Mouse (Mus musculus): ENCODE data around the gene Gucd1. TPM values are rescaled to one million over a fixed set of nuclear protein-coding genes. Genes with fewer than 3 reads are reported as not detected.
A peak's percentile ranks its signal among the peaks of the same experiment; 100 is the strongest.

Gucd1 gene
- polyA plus RNA-seq, 1 experiment from 2014 or later = 24.9 TPM

- no peak overlapping the region for H3K9ac ChIP-seq (ENCODE audit: low read length)
- no peak for ATAC-seq (ENCODE audit: low read depth)
- H3K4me1 ChIP-seq (replicated peaks; ENCODE audit: control insufficient read depth, insufficient read depth, low read length) = no peaks in the 10 kb centered on the region
- H3K4me2 ChIP-seq (ENCODE audit: low read depth, low read length) = no peak overlapping the region
- H3K36me3 ChIP-seq (ENCODE audit: control insufficient read depth, insufficient read depth, low read length) = no peaks in the 10 kb centered on the region
- H3K4me3 ChIP-seq (ENCODE audit: low read length) = no peak overlapping the region
- no peak overlapping the region for H3K27ac ChIP-seq (ENCODE audit: low read length)
- 53% methylated on average over 3 of the region's 3 CpGs for WGBS
- no peaks in the 10 kb centered on the region for H3K27me3 ChIP-seq (ENCODE audit: control insufficient read depth, insufficient read depth, low read depth, low read length)
- no peaks in the 10 kb centered on the region for H3K9me3 ChIP-seq (ENCODE audit: control insufficient read depth, low read length)
Observed at GRCm38 (mm10) chr10:75487131-75487530, 30.6 kb downstream of the Gucd1 start.

GRCm38 (mm10) chr10:75486086-75486979, 31.4 kb downstream of the Gucd1 start:
- H3K9me3 ChIP-seq (ENCODE audit: control insufficient read depth, low read length) = no peaks in the 10 kb centered on the region
- no peak overlapping the region for H3K4me2 ChIP-seq (ENCODE audit: low read depth, low read length)
- no peaks in the 10 kb centered on the region for H3K27me3 ChIP-seq (ENCODE audit: control insufficient read depth, insufficient read depth, low read depth, low read length)
- no peak overlapping the region for H3K4me3 ChIP-seq (ENCODE audit: low read length)
- 46% methylated on average over 9 of the region's 9 CpGs for WGBS
- no peak overlapping the region for H3K9ac ChIP-seq (ENCODE audit: low read length)
- no peaks in the 10 kb centered on the region for H3K4me1 ChIP-seq (replicated peaks; ENCODE audit: control insufficient read depth, insufficient read depth, low read length)
- peak; percentile 65; the same call in 1 of the 2 replicates for ATAC-seq (ENCODE audit: low read depth)
- H3K36me3 ChIP-seq (ENCODE audit: control insufficient read depth, insufficient read depth, low read length) = no peaks in the 10 kb centered on the region
- no peak overlapping the region for H3K27ac ChIP-seq (ENCODE audit: low read length)

- ATAC-seq (ENCODE audit: low read depth) = no peak
- H3K27ac ChIP-seq (ENCODE audit: low read length) = no peak overlapping the region
- no peak overlapping the region for H3K4me2 ChIP-seq (ENCODE audit: low read depth, low read length)
- 50% methylated on average over 6 of the region's 6 CpGs for WGBS
- H3K9ac ChIP-seq (ENCODE audit: low read length) = no peak overlapping the region
- H3K9me3 ChIP-seq (ENCODE audit: control insufficient read depth, low read length) = no peaks in the 10 kb centered on the region
- no peaks in the 10 kb centered on the region for H3K4me1 ChIP-seq (replicated peaks; ENCODE audit: control insufficient read depth, insufficient read depth, low read length)
- H3K4me3 ChIP-seq (ENCODE audit: low read length) = no peak overlapping the region
- H3K27me3 ChIP-seq (ENCODE audit: control insufficient read depth, insufficient read depth, low read depth, low read length) = no peaks in the 10 kb centered on the region
- no peaks in the 10 kb centered on the region for H3K36me3 ChIP-seq (ENCODE audit: control insufficient read depth, insufficient read depth, low read length)
Observed at GRCm38 (mm10) chr10:75484767-75485166, 33.0 kb downstream of the Gucd1 start.

- Histone ChIP-seq H3K4me1 (replicated peaks; ENCODE audit: control insufficient read depth, insufficient read depth, low read length) (no peaks in the 10 kb centered on the region), H3K36me3 (ENCODE audit: control insufficient read depth, insufficient read depth, low read length) (no peaks in the 10 kb centered on the region), H3K27me3 (ENCODE audit: control insufficient read depth, insufficient read depth, low read depth, low read length) (no peaks in the 10 kb centered on the region), H3K4me3 (ENCODE audit: low read length) (no peak overlapping the region), H3K27ac (ENCODE audit: low read length) (no peak overlapping the region), H3K9me3 (ENCODE audit: control insufficient read depth, low read length) (no peaks in the 10 kb centered on the region), H3K4me2 (ENCODE audit: low read depth, low read length) (no peak overlapping the region), H3K9ac (ENCODE audit: low read length) (no peak overlapping the region)
- ATAC-seq (ENCODE audit: low read depth) = no peak
- WGBS = 87% methylated on average over 6 of the region's 6 CpGs
Observed at GRCm38 (mm10) chr10:75484066-75484465, 33.7 kb downstream of the Gucd1 start.

- H3K4me1 ChIP-seq (replicated peaks; ENCODE audit: control insufficient read depth, insufficient read depth, low read length) = no peaks in the 10 kb centered on the region
- ATAC-seq (ENCODE audit: low read depth) = no peak
- no peak overlapping the region for H3K9ac ChIP-seq (ENCODE audit: low read length)
- no peak overlapping the region for H3K4me3 ChIP-seq (ENCODE audit: low read length)
- no peak overlapping the region for H3K4me2 ChIP-seq (ENCODE audit: low read depth, low read length)
- no peaks in the 10 kb centered on the region for H3K9me3 ChIP-seq (ENCODE audit: control insufficient read depth, low read length)
- H3K27ac ChIP-seq (ENCODE audit: low read length) = no peak overlapping the region
- WGBS = 87% methylated on average over 11 of the region's 11 CpGs
- no peaks in the 10 kb centered on the region for H3K36me3 ChIP-seq (ENCODE audit: control insufficient read depth, insufficient read depth, low read length)
- no peaks in the 10 kb centered on the region for H3K27me3 ChIP-seq (ENCODE audit: control insufficient read depth, insufficient read depth, low read depth, low read length)
Observed at GRCm38 (mm10) chr10:75482919-75483483, 34.8 kb downstream of the Gucd1 start.

- no peak for ATAC-seq (ENCODE audit: low read depth)
- no peak overlapping the region for H3K9ac ChIP-seq (ENCODE audit: low read length)
Observed at GRCm38 (mm10) chr10:75482271-75482670, 35.5 kb downstream of the Gucd1 start.

GRCm38 (mm10) chr10:75481703-75482102, 36.1 kb downstream of the Gucd1 start:
- Histone ChIP-seq H3K27me3 (ENCODE audit: control insufficient read depth, insufficient read depth, low read depth, low read length) (no peaks in the 10 kb centered on the region), H3K4me3 (ENCODE audit: low read length) (no peak overlapping the region), H3K9me3 (ENCODE audit: control insufficient read depth, low read length) (no peaks in the 10 kb centered on the region), H3K27ac (ENCODE audit: low read length) (no peak overlapping the region), H3K4me1 (replicated peaks; ENCODE audit: control insufficient read depth, insufficient read depth, low read length) (peaks cover 6% of the 10 kb centered on the region), H3K4me2 (ENCODE audit: low read depth, low read length) (no peak overlapping the region), H3K36me3 (ENCODE audit: control insufficient read depth, insufficient read depth, low read length) (no peaks in the 10 kb centered on the region), H3K9ac (ENCODE audit: low read length) (no peak overlapping the region)
- WGBS = 69% methylated on average over 4 of the region's 4 CpGs
- no peak for ATAC-seq (ENCODE audit: low read depth)

More at GRCm38 (mm10) chr10:75482271-75482670, 35.5 kb downstream of the Gucd1 start:
- H3K27ac ChIP-seq (ENCODE audit: low read length) = no peak overlapping the region
- no peaks in the 10 kb centered on the region for H3K36me3 ChIP-seq (ENCODE audit: control insufficient read depth, insufficient read depth, low read length)
- H3K9me3 ChIP-seq (ENCODE audit: control insufficient read depth, low read length) = no peaks in the 10 kb centered on the region
- no peaks in the 10 kb centered on the region for H3K27me3 ChIP-seq (ENCODE audit: control insufficient read depth, insufficient read depth, low read depth, low read length)
- H3K4me1 ChIP-seq (replicated peaks; ENCODE audit: control insufficient read depth, insufficient read depth, low read length) = peaks cover under 1% of the 10 kb centered on the region
- H3K4me3 ChIP-seq (ENCODE audit: low read length) = no peak overlapping the region
- 83% methylated on average over 5 of the region's 5 CpGs for WGBS
- H3K4me2 ChIP-seq (ENCODE audit: low read depth, low read length) = no peak overlapping the region

- Histone ChIP-seq H3K27me3 (ENCODE audit: control insufficient read depth, insufficient read depth, low read depth, low read length) (no peaks in the 10 kb centered on the region), H3K9ac (ENCODE audit: low read length) (no peak overlapping the region), H3K4me2 (ENCODE audit: low read depth, low read length) (no peak overlapping the region), H3K27ac (ENCODE audit: low read length) (no peak overlapping the region), H3K36me3 (ENCODE audit: control insufficient read depth, insufficient read depth, low read length) (no peaks in the 10 kb centered on the region), H3K4me1 (replicated peaks; ENCODE audit: control insufficient read depth, insufficient read depth, low read length) (peaks cover 8% of the 10 kb centered on the region), H3K9me3 (ENCODE audit: control insufficient read depth, low read length) (no peaks in the 10 kb centered on the region), H3K4me3 (ENCODE audit: low read length) (no peak overlapping the region)
- no peak for ATAC-seq (ENCODE audit: low read depth)
- 77% methylated on average over 2 of the region's 2 CpGs for WGBS
Observed at GRCm38 (mm10) chr10:75479955-75480354, 37.8 kb downstream of the Gucd1 start.

- ATAC-seq (ENCODE audit: low read depth) = 0 out of 2 replicates have a peak, but pooled peaks have one; percentile 42
- no peak overlapping the region for H3K4me3 ChIP-seq (ENCODE audit: low read length)
- H3K27me3 ChIP-seq (ENCODE audit: control insufficient read depth, insufficient read depth, low read depth, low read length) = no peaks in the 10 kb centered on the region
- H3K4me1 ChIP-seq (replicated peaks; ENCODE audit: control insufficient read depth, insufficient read depth, low read length) = peaks cover 11% of the 10 kb centered on the region
- H3K9ac ChIP-seq (ENCODE audit: low read length) = no peak overlapping the region
- H3K4me2 ChIP-seq (ENCODE audit: low read depth, low read length) = no peak overlapping the region
- no peaks in the 10 kb centered on the region for H3K36me3 ChIP-seq (ENCODE audit: control insufficient read depth, insufficient read depth, low read length)
- no peaks in the 10 kb centered on the region for H3K9me3 ChIP-seq (ENCODE audit: control insufficient read depth, low read length)
- WGBS = 43% methylated on average over 9 of the region's 9 CpGs
- no peak overlapping the region for H3K27ac ChIP-seq (ENCODE audit: low read length)
Observed at GRCm38 (mm10) chr10:75477034-75477433, 40.7 kb downstream of the Gucd1 start.
